Mouse (Mus musculus): Measurements from ENCODE around the gene Mrps17. TPM values are rescaled to one million over a fixed set of nuclear protein-coding genes. Genes with fewer than 3 reads are reported as not detected.

Mrps17 gene
- polyA plus RNA-seq, 1 experiment, result 90.6 TPM

DNA sequence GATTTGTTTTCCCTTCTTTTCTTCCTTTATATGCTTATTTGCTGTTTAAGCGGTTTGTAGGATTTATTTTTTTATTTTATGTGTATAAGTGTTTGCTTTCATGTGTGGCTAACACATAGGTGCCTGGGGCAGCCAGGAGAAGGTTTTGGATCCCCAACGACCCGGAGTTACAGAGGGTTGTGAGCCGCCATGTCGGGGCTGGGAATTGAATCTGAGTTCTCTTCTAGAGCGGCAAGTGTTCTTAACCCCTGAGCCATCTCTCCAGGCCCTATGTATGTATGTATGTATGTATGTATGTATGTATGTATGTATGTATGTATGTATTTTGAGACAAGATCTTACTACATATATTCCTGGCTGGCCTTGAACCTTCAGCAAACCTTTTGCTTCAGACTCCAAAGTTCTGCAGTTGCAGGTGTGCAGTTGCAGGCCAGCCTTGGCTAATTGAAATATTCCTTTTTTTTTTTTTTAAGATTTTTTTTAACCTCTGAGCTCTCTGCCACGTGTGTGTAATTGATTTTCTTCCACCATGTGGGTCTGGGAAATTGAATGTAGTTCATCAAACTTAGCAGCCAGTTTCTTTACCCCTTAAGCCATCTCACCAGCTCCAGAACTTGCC, 10.6 kb downstream of the Mrps17 start:
- DNase-seq, result peak; percentile 28 to 40
- TF ChIP-seq CTCF (IDR thresholded peaks at IDR 0.05; ENCODE audit: borderline replicate concordance, insufficient read depth, low read depth, low read length) (no peak), POLR2A (IDR thresholded peaks at IDR 0.05; ENCODE audit: borderline replicate concordance, insufficient read depth, low read length) (no peak)
- Histone ChIP-seq H3K27ac (ENCODE audit: insufficient read depth, low read length) (peak overlapping the region; percentile 96; the same call in 1 of the 2 replicates), H3K27me3 (ENCODE audit: control insufficient read depth, insufficient read depth, low read length) (no peaks in the 10 kb centered on the region), H3K4me1 (ENCODE audit: control insufficient read depth, insufficient read depth, low read length) (peaks cover 19% of the 10 kb centered on the region), H3K4me3 (replicated peaks; ENCODE audit: insufficient read depth, low read depth, low read length) (peak overlapping the region; percentile 96)
- 4% methylated on average over 7 of the region's 7 CpGs for WGBS

GRCm38 (mm10) chr5:129726784-129727183, 11.5 kb downstream of the Mrps17 start:
- H3K4me3 ChIP-seq (replicated peaks; ENCODE audit: insufficient read depth, low read depth, low read length), result no peak overlapping the region
- DNase-seq, result no peak
- no peak overlapping the region; the same call in 1 of the 2 replicates for H3K27ac ChIP-seq (ENCODE audit: insufficient read depth, low read length)
- 82% methylated on average over 3 of the region's 3 CpGs for WGBS
- peaks cover 24% of the 10 kb centered on the region for H3K4me1 ChIP-seq (ENCODE audit: control insufficient read depth, insufficient read depth, low read length)
- no peaks in the 10 kb centered on the region for H3K27me3 ChIP-seq (ENCODE audit: control insufficient read depth, insufficient read depth, low read length)
- TF ChIP-seq CTCF (IDR thresholded peaks at IDR 0.05; ENCODE audit: borderline replicate concordance, insufficient read depth, low read depth, low read length), result no peak
- no peak for TF ChIP-seq POLR2A (IDR thresholded peaks at IDR 0.05; ENCODE audit: borderline replicate concordance, insufficient read depth, low read length)

DNA sequence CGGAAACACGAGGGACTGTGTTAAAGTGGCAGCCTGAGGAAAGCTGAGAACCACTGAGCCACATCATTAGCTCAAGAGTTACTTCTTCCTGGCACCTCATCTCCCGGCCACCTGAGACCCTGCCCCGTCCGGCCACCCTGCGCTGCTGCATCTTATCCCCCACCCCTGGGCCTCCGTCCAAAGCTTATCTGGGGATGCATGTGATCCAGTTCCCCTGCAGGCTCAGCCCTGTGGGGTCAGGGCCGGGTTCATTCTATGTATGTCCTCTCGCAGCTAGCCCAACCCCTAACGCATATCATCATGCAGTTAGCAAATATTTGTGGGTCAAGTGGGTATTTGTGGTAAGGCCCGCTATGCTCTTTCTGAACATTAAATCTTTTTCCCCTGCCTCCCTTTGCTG, 14.0 kb downstream of the Mrps17 start:
- 44% methylated on average over 11 of the region's 11 CpGs for WGBS
- no peak for TF ChIP-seq POLR2A (IDR thresholded peaks at IDR 0.05; ENCODE audit: borderline replicate concordance, insufficient read depth, low read length)
- TF ChIP-seq CTCF (IDR thresholded peaks at IDR 0.05; ENCODE audit: borderline replicate concordance, insufficient read depth, low read depth, low read length), result no peak
- H3K4me1 ChIP-seq (ENCODE audit: control insufficient read depth, insufficient read depth, low read length), result peaks cover 24% of the 10 kb centered on the region
- peak in 1 of 2 experiments; percentile 39 for DNase-seq
- peak overlapping the region; percentile 84 for H3K27ac ChIP-seq (ENCODE audit: insufficient read depth, low read length)
- H3K27me3 ChIP-seq (ENCODE audit: control insufficient read depth, insufficient read depth, low read length), result no peaks in the 10 kb centered on the region
- H3K4me3 ChIP-seq (replicated peaks; ENCODE audit: insufficient read depth, low read depth, low read length), result no peak overlapping the region

DNA sequence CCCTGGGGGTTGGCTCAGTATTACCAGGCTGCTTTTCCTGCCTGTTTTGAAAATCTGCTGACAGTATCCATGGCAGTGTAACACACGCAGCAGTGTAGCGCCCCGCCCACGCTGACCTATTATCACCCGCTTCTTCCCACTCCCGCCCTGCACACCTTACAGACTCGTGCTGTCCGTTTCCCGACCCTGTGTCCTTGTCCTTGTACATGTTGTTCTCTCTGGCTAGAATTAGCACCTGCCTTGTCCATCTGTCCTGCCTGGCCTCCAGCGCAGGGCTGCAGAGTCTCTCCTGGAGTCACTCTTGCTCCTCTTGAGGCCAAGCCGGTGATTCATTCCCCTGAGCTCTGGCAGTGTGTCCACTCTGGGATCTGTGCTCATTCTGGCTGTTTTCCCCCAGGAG, 15.0 kb downstream of the Mrps17 start:
- Histone ChIP-seq H3K4me3 (replicated peaks; ENCODE audit: insufficient read depth, low read depth, low read length) (peak overlapping the region; percentile 7), H3K27ac (ENCODE audit: insufficient read depth, low read length) (peak overlapping the region; percentile 84), H3K4me1 (ENCODE audit: control insufficient read depth, insufficient read depth, low read length) (peaks cover 24% of the 10 kb centered on the region), H3K27me3 (ENCODE audit: control insufficient read depth, insufficient read depth, low read length) (no peaks in the 10 kb centered on the region)
- WGBS, result 5% methylated on average over 11 of the region's 11 CpGs
- peak; percentile 87 to 95 for DNase-seq
- peak; percentile 42; the same call in 1 of the 2 replicates for TF ChIP-seq POLR2A (IDR thresholded peaks at IDR 0.05; ENCODE audit: borderline replicate concordance, insufficient read depth, low read length)
- 0 out of 2 replicates have a peak, but pooled peaks have one; percentile 0 for TF ChIP-seq CTCF (IDR thresholded peaks at IDR 0.05; ENCODE audit: borderline replicate concordance, insufficient read depth, low read depth, low read length)

- H3K4me3 ChIP-seq (replicated peaks; ENCODE audit: insufficient read depth, low read depth, low read length), result no peak overlapping the region
- DNase-seq, result peak; percentile 42 to 51
- no peaks in the 10 kb centered on the region for H3K27me3 ChIP-seq (ENCODE audit: control insufficient read depth, insufficient read depth, low read length)
- peak overlapping the region; percentile 93 for H3K27ac ChIP-seq (ENCODE audit: insufficient read depth, low read length)
- WGBS, result 56% methylated on average over 5 of the region's 5 CpGs
- no peak for TF ChIP-seq POLR2A (IDR thresholded peaks at IDR 0.05; ENCODE audit: borderline replicate concordance, insufficient read depth, low read length)
- TF ChIP-seq CTCF (IDR thresholded peaks at IDR 0.05; ENCODE audit: borderline replicate concordance, insufficient read depth, low read depth, low read length), result no peak
- H3K4me1 ChIP-seq (ENCODE audit: control insufficient read depth, insufficient read depth, low read length), result peaks cover 24% of the 10 kb centered on the region
These were observed 15.7 kb downstream of the Mrps17 start for GRCm38 (mm10) chr5:129731021-129731420.

DNA sequence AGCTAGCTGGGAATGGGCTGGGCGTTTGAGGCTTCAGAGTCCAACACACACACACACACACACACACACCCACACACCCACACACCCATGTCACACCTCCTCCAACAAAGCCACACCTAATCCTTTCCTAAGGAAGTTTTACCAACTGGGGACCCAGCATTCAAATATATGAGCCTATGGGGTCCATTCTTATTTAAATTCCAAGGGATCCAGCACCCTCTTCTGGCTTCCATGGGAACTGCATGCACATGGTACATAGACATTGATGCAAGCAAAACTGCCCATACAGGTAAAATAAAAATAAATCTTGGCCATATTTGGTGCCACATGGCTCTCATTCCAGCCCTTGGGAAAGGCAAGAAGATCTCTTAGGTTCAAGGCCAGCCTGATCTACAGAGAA, 25.7 kb downstream of the Mrps17 start:
- Histone ChIP-seq H3K4me1 (ENCODE audit: control insufficient read depth, insufficient read depth, low read length) (no peaks in the 10 kb centered on the region), H3K27ac (ENCODE audit: insufficient read depth, low read length) (no peak overlapping the region), H3K4me3 (replicated peaks; ENCODE audit: insufficient read depth, low read depth, low read length) (no peak overlapping the region), H3K27me3 (ENCODE audit: control insufficient read depth, insufficient read depth, low read length) (no peaks in the 10 kb centered on the region)
- peak in 1 of 2 experiments; percentile 30 for DNase-seq
- no peak for TF ChIP-seq POLR2A (IDR thresholded peaks at IDR 0.05; ENCODE audit: borderline replicate concordance, insufficient read depth, low read length)
- peak; percentile 30; the same call in 1 of the 2 replicates for TF ChIP-seq CTCF (IDR thresholded peaks at IDR 0.05; ENCODE audit: borderline replicate concordance, insufficient read depth, low read depth, low read length)
- WGBS, result 83% methylated on average over 1 of the region's 1 CpGs

DNA sequence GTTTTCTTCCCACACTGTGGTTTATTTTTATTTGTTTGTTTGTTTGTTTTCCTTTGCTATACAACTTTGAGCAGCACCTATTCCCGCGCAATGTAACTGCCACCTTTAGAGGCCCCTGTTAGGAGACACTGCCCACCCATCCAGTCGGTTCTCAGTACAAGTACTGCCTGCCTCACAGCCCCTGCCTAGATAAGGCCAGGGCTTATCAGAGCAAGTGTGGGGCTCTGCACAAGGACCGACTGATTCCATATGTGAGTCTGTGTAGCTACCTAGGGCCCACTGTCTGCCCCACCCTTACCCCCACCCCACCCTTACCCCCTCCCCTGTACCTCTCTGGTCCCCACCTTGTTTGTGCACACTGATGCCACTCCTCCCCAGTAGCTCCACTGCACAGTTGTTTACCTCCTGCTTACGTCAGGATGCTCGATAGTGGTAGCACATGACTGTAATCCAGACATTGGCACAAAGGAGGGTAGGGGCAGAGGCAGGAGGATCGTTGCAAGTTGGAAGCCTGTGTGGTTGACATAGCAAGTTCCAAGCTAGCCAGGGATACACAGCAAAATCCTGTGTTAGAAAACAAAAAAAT, 27.7 kb downstream of the Mrps17 start:
- H3K27me3 ChIP-seq (ENCODE audit: control insufficient read depth, insufficient read depth, low read length), result no peaks in the 10 kb centered on the region
- no peak for TF ChIP-seq POLR2A (IDR thresholded peaks at IDR 0.05; ENCODE audit: borderline replicate concordance, insufficient read depth, low read length)
- TF ChIP-seq CTCF (IDR thresholded peaks at IDR 0.05; ENCODE audit: borderline replicate concordance, insufficient read depth, low read depth, low read length), result no peak
- no peak overlapping the region for H3K27ac ChIP-seq (ENCODE audit: insufficient read depth, low read length)
- H3K4me1 ChIP-seq (ENCODE audit: control insufficient read depth, insufficient read depth, low read length), result no peaks in the 10 kb centered on the region
- 89% methylated on average over 7 of the region's 7 CpGs for WGBS
- DNase-seq, result no peak
- no peak overlapping the region for H3K4me3 ChIP-seq (replicated peaks; ENCODE audit: insufficient read depth, low read depth, low read length)

DNA sequence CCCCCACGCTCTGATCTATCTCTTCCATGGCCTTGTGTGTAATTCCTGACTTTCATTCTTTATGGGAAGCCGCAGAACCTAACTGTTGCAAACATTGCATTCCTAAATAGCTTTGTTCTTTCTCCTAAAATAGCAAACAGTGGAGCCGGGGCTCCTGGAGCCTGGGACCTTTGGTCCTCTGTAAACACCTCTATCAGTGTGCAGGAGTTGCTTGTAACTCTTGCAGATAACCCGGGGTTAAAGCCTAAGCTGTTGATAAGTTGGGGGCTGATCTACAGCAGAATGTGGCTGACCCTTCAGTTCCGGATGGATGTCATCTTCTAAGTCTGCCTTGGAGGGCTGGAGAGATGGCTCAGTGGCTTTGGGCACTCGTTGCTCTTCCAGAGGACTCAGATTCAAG, 28.8 kb downstream of the Mrps17 start:
- DNase-seq, result no peak
- Histone ChIP-seq H3K27me3 (ENCODE audit: control insufficient read depth, insufficient read depth, low read length) (no peaks in the 10 kb centered on the region), H3K4me3 (replicated peaks; ENCODE audit: insufficient read depth, low read depth, low read length) (no peak overlapping the region), H3K4me1 (ENCODE audit: control insufficient read depth, insufficient read depth, low read length) (no peaks in the 10 kb centered on the region), H3K27ac (ENCODE audit: insufficient read depth, low read length) (no peak overlapping the region)
- TF ChIP-seq POLR2A (IDR thresholded peaks at IDR 0.05; ENCODE audit: borderline replicate concordance, insufficient read depth, low read length) (no peak), CTCF (IDR thresholded peaks at IDR 0.05; ENCODE audit: borderline replicate concordance, insufficient read depth, low read depth, low read length) (no peak)
- WGBS, result 88% methylated on average over 6 of the region's 6 CpGs

All from cerebellum, adult 2 months (tissue).